Mouse (Mus musculus) kidney, embryonic 16.5 days (tissue): ENCODE data around the gene Gm498. TPM values are rescaled to one million over a fixed set of nuclear protein-coding genes. Genes with fewer than 3 reads are reported as not detected.

ENCODE experiments used
- ATAC-seq: fragments of 200-750 bp; cut with Nextera tagmentation; 2 replicates; pipeline ENCODE4 v1.8.0; 2017; ENCODE audit warnings: moderate TSS enrichment; ENCODE audit not compliant: low FRiP score, low TSS enrichment
- H3K27ac ChIP-seq: fragments of 300-500 bp; sonication (generic); 2 replicates; pipeline ENCODE4 v1.5.1; 2014; ENCODE audit warnings: low read length
- H3K27me3 ChIP-seq: fragments of 300-500 bp; sonication (generic); 2 replicates; pipeline ENCODE4 v1.6.1; 2014; ENCODE audit warnings: low read length, control low read depth, mixed read lengths; ENCODE audit not compliant: insufficient read depth
- H3K36me3 ChIP-seq: fragments of 300-500 bp; sonication (generic); 2 replicates; pipeline ENCODE4 v1.6.1; 2014; ENCODE audit warnings: low read length, control low read depth, mixed read lengths; ENCODE audit not compliant: insufficient read depth
- H3K4me1 ChIP-seq: fragments of 300-500 bp; sonication (generic); 2 replicates; pipeline ENCODE4 v1.6.1; 2014; ENCODE audit warnings: low read length, control low read depth, mixed read lengths; ENCODE audit not compliant: insufficient read depth
- H3K4me2 ChIP-seq: fragments of 300-500 bp; sonication (generic); replicated peaks from 2 replicates; pipeline ENCODE4 v1.6.1; 2014; ENCODE audit warnings: low read depth, low read length
- H3K4me3 ChIP-seq: fragments of 300-500 bp; sonication (generic); 2 replicates; pipeline ENCODE4 v1.5.1; 2014; ENCODE audit warnings: mild to moderate bottlenecking, low read length
- H3K9ac ChIP-seq: fragments of 300-500 bp; sonication (generic); replicated peaks from 2 replicates; pipeline ENCODE4 v1.6.1; 2014; ENCODE audit warnings: low read length
- H3K9me3 ChIP-seq: fragments of 300-500 bp; sonication (generic); 2 replicates; pipeline ENCODE4 v1.6.1; 2016; ENCODE audit warnings: low read length, control low read depth
- WGBS: fragments of 180-500 bp; shearing (Covaris S2); extraction: QIAGEN DNeasy Blood & Tissue Kit; methylation state at CpG from one replicate; pipeline ENCODE4 v1.1.7; 2014; 5-methylcytosine and 5-hydroxymethylcytosine counted together
- polyA plus RNA-seq: library from polyadenylated mRNA; unstranded; fragments of >200 nt; fragmentation: Nextera tagmentation; extraction: Ambion mirVana; gene quantifications from 2 replicates; pipeline ENCODE4 v1.2.1, GENCODE M21; 2015

Gene Gm498
- polyA plus RNA-seq, 1 experiment from 2014 or later: not detected

GRCm38 (mm10) chr7:143868874-143869273, 2.2 kb downstream of the Gm498 start:
- WGBS: 87% methylated on average over 4 of the region's 4 CpGs
- Histone ChIP-seq H3K9me3 (peaks cover 9% of the 10 kb centered on the region; the same call in 1 of the 2 replicates), H3K36me3 (no peaks in the 10 kb centered on the region), H3K27ac (no peak overlapping the region), H3K9ac (no peak overlapping the region), H3K27me3 (no peaks in the 10 kb centered on the region), H3K4me1 (no peaks in the 10 kb centered on the region), H3K4me3 (no peak overlapping the region), H3K4me2 (no peak overlapping the region)
- no peak for ATAC-seq

- Histone ChIP-seq H3K27ac (0 out of 2 replicates have a peak overlapping the region, but pooled peaks have one; percentile 10), H3K36me3 (no peaks in the 10 kb centered on the region), H3K9ac (no peak overlapping the region), H3K4me2 (no peak overlapping the region), H3K4me3 (no peak overlapping the region), H3K9me3 (no peaks in the 10 kb centered on the region), H3K4me1 (no peaks in the 10 kb centered on the region; the same call in 1 of the 2 replicates), H3K27me3 (no peaks in the 10 kb centered on the region)
- 65% methylated on average over 6 of the region's 6 CpGs for WGBS
- ATAC-seq: no peak
These were observed 17.1 kb downstream of the Gm498 start for GRCm38 (mm10) chr7:143883717-143884116.

GRCm38 (mm10) chr7:143891146-143891545, 24.5 kb downstream of the Gm498 start:
- ATAC-seq: no peak
- H3K4me1 ChIP-seq: no peaks in the 10 kb centered on the region
- H3K27ac ChIP-seq: no peak overlapping the region
- 80% methylated on average over 2 of the region's 2 CpGs for WGBS
- no peak overlapping the region for H3K9ac ChIP-seq
- H3K36me3 ChIP-seq: no peaks in the 10 kb centered on the region
- no peak overlapping the region for H3K4me2 ChIP-seq
- H3K9me3 ChIP-seq: no peaks in the 10 kb centered on the region
- H3K27me3 ChIP-seq: no peaks in the 10 kb centered on the region
- H3K4me3 ChIP-seq: no peak overlapping the region

GRCm38 (mm10) chr7:143892361-143892760, 25.7 kb downstream of the Gm498 start:
- Histone ChIP-seq H3K4me2 (no peak overlapping the region), H3K9ac (no peak overlapping the region), H3K4me1 (no peaks in the 10 kb centered on the region), H3K27me3 (no peaks in the 10 kb centered on the region), H3K4me3 (no peak overlapping the region), H3K27ac (no peak overlapping the region), H3K36me3 (no peaks in the 10 kb centered on the region), H3K9me3 (no peaks in the 10 kb centered on the region)
- WGBS: 67% methylated on average over 2 of the region's 2 CpGs
- ATAC-seq: no peak

- no peaks in the 10 kb centered on the region for H3K36me3 ChIP-seq
- H3K27ac ChIP-seq: no peak overlapping the region
- no peak for ATAC-seq
- 24% methylated on average over 2 of the region's 2 CpGs for WGBS
- no peak overlapping the region for H3K9ac ChIP-seq
- H3K27me3 ChIP-seq: no peaks in the 10 kb centered on the region
- H3K4me2 ChIP-seq: no peak overlapping the region
- no peak overlapping the region for H3K4me3 ChIP-seq
- H3K4me1 ChIP-seq: no peaks in the 10 kb centered on the region
- H3K9me3 ChIP-seq: no peaks in the 10 kb centered on the region
These were observed 34.0 kb downstream of the Gm498 start for GRCm38 (mm10) chr7:143900667-143901066.

- WGBS: 81% methylated on average over 1 of the region's 1 CpGs
- Histone ChIP-seq H3K27ac (no peak overlapping the region), H3K36me3 (no peaks in the 10 kb centered on the region), H3K27me3 (no peaks in the 10 kb centered on the region), H3K9ac (no peak overlapping the region), H3K4me2 (no peak overlapping the region), H3K4me3 (no peak overlapping the region), H3K9me3 (no peaks in the 10 kb centered on the region), H3K4me1 (no peaks in the 10 kb centered on the region)
- ATAC-seq: no peak
These were observed 38.5 kb downstream of the Gm498 start for GRCm38 (mm10) chr7:143905176-143905575.

- no peaks in the 10 kb centered on the region for H3K27me3 ChIP-seq
- no peak for ATAC-seq
- 0 out of 2 replicates have a peak, but pooled peaks cover 1% of the 10 kb centered on the region for H3K9me3 ChIP-seq
- H3K9ac ChIP-seq: no peak overlapping the region
- 65% methylated on average over 3 of the region's 3 CpGs for WGBS
- no peaks in the 10 kb centered on the region for H3K36me3 ChIP-seq
- H3K4me1 ChIP-seq: no peaks in the 10 kb centered on the region
- H3K4me2 ChIP-seq: no peak overlapping the region
- H3K27ac ChIP-seq: no peak overlapping the region
- H3K4me3 ChIP-seq: no peak overlapping the region
These were observed 39.0 kb downstream of the Gm498 start for GRCm38 (mm10) chr7:143905606-143906005.

- 85% methylated on average over 8 of the region's 8 CpGs for WGBS
- H3K4me1 ChIP-seq: no peaks in the 10 kb centered on the region
- H3K4me3 ChIP-seq: no peak overlapping the region
- H3K4me2 ChIP-seq: no peak overlapping the region
- no peak overlapping the region for H3K27ac ChIP-seq
- ATAC-seq: no peak
- no peaks in the 10 kb centered on the region for H3K36me3 ChIP-seq
- no peak overlapping the region for H3K9ac ChIP-seq
- peaks cover 3% of the 10 kb centered on the region; the same call in 1 of the 2 replicates for H3K9me3 ChIP-seq
- no peaks in the 10 kb centered on the region for H3K27me3 ChIP-seq
These were observed 47.0 kb downstream of the Gm498 start for GRCm38 (mm10) chr7:143913611-143914010.

GRCm38 (mm10) chr7:143919031-143919679, 52.5 kb downstream of the Gm498 start:
- H3K27ac ChIP-seq: no peak overlapping the region
- H3K9ac ChIP-seq: no peak overlapping the region
- peaks cover 10% of the 10 kb centered on the region; the same call in 1 of the 2 replicates for H3K4me1 ChIP-seq
- no peak for ATAC-seq
- H3K9me3 ChIP-seq: no peaks in the 10 kb centered on the region; the same call in 1 of the 2 replicates
- no peaks in the 10 kb centered on the region for H3K27me3 ChIP-seq
- WGBS: 71% methylated on average over 3 of the region's 3 CpGs
- no peak overlapping the region for H3K4me3 ChIP-seq
- no peak overlapping the region for H3K4me2 ChIP-seq
- no peaks in the 10 kb centered on the region for H3K36me3 ChIP-seq

GRCm38 (mm10) chr7:143929899-143930298, 63.3 kb downstream of the Gm498 start:
- no peaks in the 10 kb centered on the region for H3K27me3 ChIP-seq
- 100% methylated on average over 1 of the region's 1 CpGs for WGBS
- no peaks in the 10 kb centered on the region for H3K9me3 ChIP-seq
- H3K36me3 ChIP-seq: no peaks in the 10 kb centered on the region
- no peak for ATAC-seq
- no peak overlapping the region for H3K4me3 ChIP-seq
- no peak overlapping the region for H3K4me2 ChIP-seq
- no peak overlapping the region for H3K9ac ChIP-seq
- H3K27ac ChIP-seq: no peak overlapping the region
- no peaks in the 10 kb centered on the region for H3K4me1 ChIP-seq
